Mouse (Mus musculus): ENCODE measurements at regions not wholly inside any gene's neighbourhood (a gene's known extent, or its start where the extent isn't known, plus 50 kb on each side); places are given as distances from the start of the nearest gene placed in this dataset.

- TF ChIP-seq CTCF (IDR thresholded peaks at IDR 0.05; ENCODE audit: borderline replicate concordance, insufficient read depth, low read length), result no peak
- no peak for TF ChIP-seq POLR2A (IDR thresholded peaks at IDR 0.05; ENCODE audit: low read depth, low read length)
Observed at GRCm38 (mm10) chr9:60959537-60959936, 165.2 kb downstream of the Uaca start.

Data from embryonic fibroblast, embryonic 13.5 days (primary cell).